Mouse (Mus musculus) adrenal gland, postnatal 25 days (tissue): ENCODE results near the gene Agk. TPM values are rescaled to one million over a fixed set of nuclear protein-coding genes. Genes with fewer than 3 reads are reported as not detected.
A peak's percentile ranks its signal among the peaks of the same experiment; 100 is the strongest.

ENCODE experiments used
- DNase-seq: peaks from one replicate; pipeline ENCODE4 v3.0.0; 2021; ENCODE audit warnings: mixed read lengths
- long read RNA-seq: library from polyadenylated mRNA; stranded (forward); transcript quantifications from one replicate; pipeline ENCODE4 v2.0.0, GENCODE M21; 2021
- total RNA-seq: library from RNA; stranded (reverse); gene quantifications from 2 replicates; pipeline ENCODE4 v1.2.3, GENCODE M21; 2021

Gene Agk
- total RNA-seq: 39.4 and 48.6 TPM in 2 replicates
- long read RNA-seq, transcript Agk-201 (16 exons, 2,531 nt): major isoform, 35 of 47 reads
- long read RNA-seq, partial matches to known transcripts: 5 of 47 reads
- long read RNA-seq, other reads (novel, unspliced or antisense): 7 of 47 reads

- DNase-seq: peak; percentile 72
Observed at GRCm38 (mm10) chr6:40324897-40325841, at the start of gene Agk. Gene Agk, plus strand, starts transcription at chr6:40325172.

DNA sequence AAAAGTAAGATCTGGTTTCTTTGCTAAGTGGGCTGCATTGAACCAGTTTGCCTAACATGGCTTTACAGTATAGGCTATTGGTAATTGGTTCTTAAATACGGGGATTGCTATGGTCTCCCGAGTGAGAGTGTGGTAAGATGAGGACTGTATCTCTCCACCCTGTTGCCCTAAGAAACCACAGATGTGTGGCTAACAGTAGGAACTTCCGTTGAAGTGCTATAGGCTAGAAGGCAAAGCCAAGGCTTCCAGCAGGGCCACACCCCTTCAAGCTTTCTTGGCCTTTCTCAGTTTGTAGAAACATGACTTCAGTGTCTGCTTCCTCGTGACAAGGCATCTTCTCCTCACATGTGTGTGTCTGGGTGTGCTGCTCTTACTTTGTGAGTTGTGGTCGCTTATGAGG is 24.3 kb upstream of the Agk start:
- no peak for DNase-seq

GRCm38 (mm10) chr6:40303379-40303778 is 21.6 kb upstream of the Agk start:
- peak; percentile 58 for DNase-seq

DNA sequence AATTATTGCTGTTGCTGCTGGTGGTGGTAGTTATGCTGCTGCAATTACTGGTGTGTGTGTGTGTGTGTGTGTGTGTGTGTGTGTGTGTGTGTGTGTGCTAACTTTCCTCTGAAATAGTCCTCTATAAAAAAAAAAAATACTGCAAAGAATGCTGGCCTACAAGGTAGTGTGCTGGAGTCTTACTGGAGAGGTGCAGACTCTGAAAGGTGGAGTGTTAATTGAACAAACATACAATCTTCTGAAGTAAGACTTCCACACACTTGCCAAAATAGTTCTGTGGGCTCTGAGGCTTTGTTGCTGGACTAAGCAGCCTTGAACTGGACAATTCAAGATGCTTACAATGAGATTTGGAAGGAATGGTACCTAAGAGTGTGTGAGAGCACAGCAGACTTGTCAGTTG is 20.0 kb upstream of the Agk start:
- DNase-seq: no peak

- no peak for DNase-seq
Observed at GRCm38 (mm10) chr6:40326341-40326740, 1.4 kb downstream of the Agk start.

GRCm38 (mm10) chr6:40333497-40333896 is 8.5 kb downstream of the Agk start:
- DNase-seq: no peak

DNA sequence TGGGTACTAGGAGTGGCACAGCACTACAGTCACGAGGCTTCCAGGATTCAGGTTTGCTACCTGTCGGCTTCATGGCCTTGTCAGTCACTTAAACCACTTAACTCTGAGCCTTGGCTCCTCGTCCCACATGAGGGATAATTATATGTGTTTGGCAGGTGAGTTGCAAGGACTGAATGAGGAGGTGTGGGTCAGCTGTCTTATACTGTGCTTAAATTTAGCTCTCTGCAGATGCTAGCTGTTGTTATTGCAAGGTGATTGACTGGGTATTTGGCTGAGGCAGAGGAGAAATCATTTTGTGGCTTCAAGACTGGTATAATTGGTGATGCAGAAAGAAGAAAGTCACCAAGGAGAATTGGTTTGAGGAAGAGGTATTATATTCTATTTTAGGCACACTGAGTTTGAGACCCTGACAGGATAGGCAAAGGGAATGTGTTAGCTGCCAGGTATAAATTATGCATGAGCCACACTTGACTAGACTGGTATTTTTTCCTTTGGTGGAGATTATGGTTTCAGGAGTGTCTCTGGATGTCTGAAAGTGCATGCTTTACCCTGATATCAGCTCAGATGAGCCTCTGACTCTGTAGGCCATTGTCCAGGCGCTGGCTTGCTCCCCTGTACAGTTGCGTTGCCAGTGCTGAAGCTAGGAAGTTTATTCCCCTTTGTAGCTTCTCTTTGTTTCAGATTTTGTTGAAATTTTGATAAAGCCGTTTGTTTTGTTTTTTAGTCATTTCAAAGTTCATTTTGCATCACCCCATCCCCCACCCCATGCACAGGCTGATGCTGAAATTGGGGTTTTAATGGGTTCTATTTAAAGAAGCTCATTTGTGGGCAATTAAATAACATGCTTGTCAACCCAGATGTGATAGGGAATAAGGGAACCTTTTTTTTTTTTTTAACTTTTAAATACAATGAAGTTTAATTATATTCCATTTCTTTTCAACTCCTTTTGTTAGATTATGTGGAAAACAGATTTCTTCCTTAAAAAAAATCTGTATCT is 12.1 kb downstream of the Agk start:
- DNase-seq: no peak

DNA sequence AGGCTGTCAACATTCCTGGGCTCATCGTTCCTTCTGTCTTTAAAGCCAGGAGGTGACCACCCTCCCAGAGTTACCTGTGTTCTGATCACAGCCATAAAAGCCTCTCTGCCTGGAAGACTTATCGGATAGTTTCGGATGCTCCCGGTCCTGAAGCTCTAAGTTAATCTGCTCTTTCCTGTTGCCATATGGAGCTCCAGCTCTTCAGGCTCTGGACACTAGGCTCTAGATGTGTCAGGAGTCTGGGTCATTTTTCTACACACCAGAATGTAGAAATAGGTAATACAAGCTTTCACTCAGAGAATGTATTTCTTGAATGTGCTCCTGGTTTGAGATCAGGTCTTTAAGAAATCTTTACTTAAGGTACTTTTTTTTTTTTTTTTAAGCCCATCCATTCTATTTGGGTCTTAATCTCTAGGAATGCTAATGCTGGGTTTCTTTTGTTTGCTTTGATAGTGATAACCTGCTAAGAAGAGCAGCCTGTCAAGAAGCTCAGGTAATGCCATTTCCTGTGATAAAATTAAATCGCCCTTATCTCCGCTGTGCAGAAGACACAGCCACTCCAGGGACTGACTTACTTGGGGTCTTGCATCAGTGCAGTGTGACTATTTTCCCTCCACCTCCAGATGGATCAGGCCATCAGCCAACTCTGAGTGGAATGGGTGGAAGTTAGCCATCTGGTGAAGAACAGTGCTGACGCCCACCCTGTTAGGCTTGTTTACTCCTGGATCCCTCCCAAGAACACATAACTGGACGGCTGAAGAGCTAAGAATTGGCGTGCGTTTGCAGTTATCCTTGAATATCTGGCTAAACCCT is 22.2 kb downstream of the Agk start:
- no peak for DNase-seq

- no peak for DNase-seq
Observed at GRCm38 (mm10) chr6:40347772-40348111, 22.8 kb downstream of the Agk start.

GRCm38 (mm10) chr6:40350041-40350440 is 25.1 kb downstream of the Agk start:
- no peak for DNase-seq

DNA sequence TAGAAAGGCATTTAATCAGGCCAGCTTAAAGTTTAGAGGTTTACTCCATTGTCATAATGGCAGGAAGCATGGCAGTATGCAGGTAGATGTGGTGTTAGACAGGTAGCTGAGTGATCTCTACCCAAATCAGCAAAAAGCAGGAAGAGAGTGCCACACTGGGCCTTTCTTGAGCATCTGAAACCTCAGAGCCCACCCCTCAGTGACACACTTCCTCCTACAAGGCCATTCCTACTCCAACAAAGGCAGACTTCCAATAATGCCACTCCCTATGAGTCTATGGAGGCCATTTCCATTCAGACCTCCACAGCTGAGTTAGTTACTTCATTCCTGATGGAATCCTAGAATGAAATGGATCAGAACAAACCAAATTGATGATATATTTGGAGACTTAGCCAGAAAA is 25.9 kb downstream of the Agk start:
- no peak for DNase-seq

- no peak for DNase-seq
Observed at GRCm38 (mm10) chr6:40353360-40353759, 28.4 kb downstream of the Agk start.

DNA sequence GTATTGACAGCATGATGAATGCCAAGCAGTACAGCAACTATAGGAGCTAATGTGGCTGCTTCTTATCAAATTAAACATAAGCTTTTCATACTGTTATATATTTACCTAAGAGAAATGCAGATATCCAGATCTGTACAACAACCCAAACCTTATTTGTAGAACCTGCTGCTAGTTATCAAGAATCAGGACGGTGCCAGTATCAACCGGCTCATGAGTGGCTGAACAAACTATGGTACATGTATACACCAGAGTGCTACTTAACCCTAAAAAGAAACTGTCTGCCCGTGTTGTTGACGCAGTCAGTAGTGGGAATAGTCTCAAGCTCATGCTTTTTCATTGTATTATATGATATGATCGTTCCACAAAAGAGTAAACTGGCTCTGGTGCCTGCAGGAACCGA is 46.1 kb downstream of the Agk start:
- no peak for DNase-seq

GRCm38 (mm10) chr6:40380181-40380580 is 55.2 kb downstream of the Agk start:
- DNase-seq: no peak

GRCm38 (mm10) chr6:40381908-40382307 is 56.9 kb downstream of the Agk start:
- no peak for DNase-seq

DNA sequence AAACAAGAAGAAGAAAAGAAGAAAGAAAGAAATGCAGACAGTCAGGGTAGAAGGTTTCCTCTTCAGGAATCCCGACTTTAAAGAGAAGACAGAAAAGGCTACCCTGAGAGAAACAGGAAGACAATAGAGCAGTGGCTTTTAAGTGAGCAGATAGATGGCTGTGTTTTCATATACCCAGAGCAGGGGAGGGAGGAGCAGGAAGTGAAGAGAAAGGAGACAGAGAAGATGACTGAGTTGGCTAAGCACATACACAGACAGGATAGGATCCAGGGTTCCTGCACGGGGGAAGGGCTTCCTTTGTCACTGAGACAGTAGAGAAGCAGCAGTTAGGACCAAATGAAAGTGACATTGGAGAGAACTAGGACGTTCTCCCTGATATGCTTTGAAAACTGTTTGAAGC is 60.7 kb downstream of the Agk start:
- DNase-seq: no peak

DNA sequence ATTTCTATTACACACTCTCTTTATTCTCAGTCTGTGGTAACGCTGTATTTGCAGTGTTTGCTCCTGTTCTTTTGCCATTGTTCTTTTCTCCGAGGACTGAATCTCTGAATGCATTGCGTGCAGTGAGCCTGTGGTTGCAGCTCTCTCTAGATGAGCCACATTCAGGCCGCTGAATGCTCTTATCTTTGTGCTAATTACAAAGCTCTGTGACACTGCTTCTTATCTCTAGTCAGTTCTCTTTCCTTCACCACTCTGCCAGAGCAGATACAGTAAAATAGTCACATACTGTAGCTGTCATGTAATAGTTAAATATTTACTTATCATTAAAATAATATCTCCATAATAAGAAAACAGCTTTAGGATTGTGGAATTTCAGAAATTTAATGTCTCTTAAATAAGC is 63.7 kb downstream of the Agk start:
- DNase-seq: no peak

- DNase-seq: no peak
Observed at GRCm38 (mm10) chr6:40390975-40391374, 66.0 kb downstream of the Agk start.

- peak; percentile 50 for DNase-seq
Observed at GRCm38 (mm10) chr6:40393213-40393612, 68.2 kb downstream of the Agk start.

DNA sequence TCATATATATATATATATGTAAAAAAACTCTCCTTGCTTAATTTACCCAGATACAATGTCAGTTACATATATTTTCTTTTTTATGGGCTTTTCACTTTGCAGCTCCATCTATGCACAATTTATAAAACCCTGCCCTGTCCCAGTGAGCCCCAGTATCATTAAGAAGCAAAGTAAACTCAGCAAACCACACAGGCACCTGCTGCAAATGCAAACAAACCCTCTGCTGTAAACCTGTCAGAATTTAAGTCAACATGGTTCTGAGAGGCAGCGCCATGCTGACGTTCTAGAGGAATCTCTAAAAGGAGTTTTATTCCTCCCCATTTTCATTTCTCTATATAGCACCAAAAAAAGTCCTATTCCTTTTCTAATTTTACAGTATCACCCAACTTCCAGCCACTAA is 77.1 kb downstream of the Agk start:
- DNase-seq: no peak

GRCm38 (mm10) chr6:40403640-40404285 is 78.8 kb downstream of the Agk start:
- DNase-seq: no peak
